Mouse (Mus musculus): ENCODE results near the gene Zdhhc18.

DNA sequence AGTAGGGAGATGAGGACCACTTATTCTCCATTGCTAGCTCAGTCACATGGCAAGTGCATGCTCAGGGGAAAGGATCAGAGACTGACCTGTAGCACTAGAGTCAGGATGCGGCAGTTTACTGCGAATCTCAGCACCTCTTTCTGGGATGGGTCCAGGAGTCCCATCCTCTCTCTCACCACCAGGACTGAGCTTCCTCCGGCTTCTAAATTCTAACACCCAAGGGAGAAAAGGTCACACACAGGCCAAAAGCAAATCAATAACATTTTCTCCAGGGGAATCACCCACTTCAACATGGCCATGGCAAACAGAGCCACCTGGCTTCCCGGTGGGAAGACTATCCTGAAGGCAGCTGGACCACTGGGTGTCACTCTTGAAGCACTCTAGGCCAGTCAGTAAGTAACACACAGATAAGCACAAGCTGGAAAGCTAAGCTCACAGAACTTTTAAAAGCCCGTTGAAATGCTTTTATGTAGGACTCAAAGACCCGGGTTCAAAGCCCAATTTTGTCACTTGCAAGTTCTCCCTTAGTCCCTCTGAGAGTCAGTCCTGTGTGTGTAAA, 19.8 kb upstream of the Zdhhc18 start:
- TF ChIP-seq CTCF (IDR thresholded peaks at IDR 0.05; ENCODE audit: low read depth, low read length) = no peak
- no peak for TF ChIP-seq POLR2A (IDR thresholded peaks at IDR 0.05; ENCODE audit: borderline replicate concordance, low read depth, low read length)

All from bone marrow macrophage, adult 2 months (primary cell).